Mouse (Mus musculus): ENCODE measurements around the gene Elmo1. TPM values are rescaled to one million over a fixed set of nuclear protein-coding genes. Genes with fewer than 3 reads are reported as not detected.

Elmo1 gene
- polyA plus RNA-seq, 1 experiment from 2014 or later: 12.3 TPM

DNA sequence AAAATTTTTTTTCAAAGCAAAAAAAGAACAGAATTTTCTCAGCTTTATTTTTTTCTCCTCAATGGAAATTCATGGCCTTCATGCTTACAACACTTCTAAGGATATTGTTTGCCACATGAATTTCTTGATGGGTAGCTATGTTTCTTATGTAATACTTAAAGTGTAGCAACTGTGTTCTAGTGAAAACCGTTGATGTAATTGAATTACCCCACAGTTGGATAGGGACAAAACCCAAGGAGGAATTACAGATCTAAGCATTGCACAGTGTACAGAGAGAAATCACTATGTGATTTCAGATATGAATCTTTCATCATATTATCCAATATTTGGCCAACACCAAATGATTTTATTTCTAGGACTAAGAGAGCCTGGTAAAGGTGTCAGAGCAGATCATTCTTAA, 259.4 kb downstream of the Elmo1 start:
- Histone ChIP-seq H3K27ac (ENCODE audit: low read depth, low read length) (no peak overlapping the region), H3K9me3 (ENCODE audit: control insufficient read depth, low read length) (no peaks in the 10 kb centered on the region), H3K27me3 (ENCODE audit: control insufficient read depth, insufficient read depth, low read length) (no peaks in the 10 kb centered on the region), H3K9ac (ENCODE audit: low read length) (no peak overlapping the region), H3K4me3 (ENCODE audit: low read depth, low read length) (no peak overlapping the region), H3K4me2 (ENCODE audit: low read depth, low read length, severe bottlenecking) (no peak overlapping the region), H3K4me1 (replicated peaks; ENCODE audit: control insufficient read depth, insufficient read depth, low read length) (peaks cover 2% of the 10 kb centered on the region), H3K36me3 (ENCODE audit: control insufficient read depth, insufficient read depth, low read length) (no peaks in the 10 kb centered on the region)
- DNase-seq (ENCODE audit: low spot score) (no peak), ATAC-seq (replicated peaks; ENCODE audit: low FRiP score) (no peak)
- WGBS: 91% methylated on average over 1 of the region's 1 CpGs

DNA sequence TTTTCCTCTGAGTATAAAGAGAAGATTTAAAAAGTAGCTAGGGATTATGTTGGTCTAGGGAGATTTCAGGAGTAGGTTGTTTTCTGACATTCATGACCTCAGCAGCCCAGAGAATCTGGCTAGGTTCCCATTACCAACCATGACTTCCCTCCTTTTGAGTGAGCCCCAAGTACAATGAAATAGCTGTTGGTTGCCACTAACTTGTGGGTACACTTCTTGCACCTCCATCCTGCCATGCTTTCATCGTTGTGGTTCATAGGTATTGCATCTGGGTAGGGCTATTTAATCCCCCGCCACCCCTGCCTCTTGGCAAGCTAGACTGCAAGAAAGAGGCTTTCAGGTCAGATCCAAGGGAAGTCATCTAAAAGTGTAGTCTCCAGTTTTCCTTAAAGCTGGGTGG, 262.2 kb downstream of the Elmo1 start:
- no peak for ATAC-seq (replicated peaks; ENCODE audit: low FRiP score)

DNA sequence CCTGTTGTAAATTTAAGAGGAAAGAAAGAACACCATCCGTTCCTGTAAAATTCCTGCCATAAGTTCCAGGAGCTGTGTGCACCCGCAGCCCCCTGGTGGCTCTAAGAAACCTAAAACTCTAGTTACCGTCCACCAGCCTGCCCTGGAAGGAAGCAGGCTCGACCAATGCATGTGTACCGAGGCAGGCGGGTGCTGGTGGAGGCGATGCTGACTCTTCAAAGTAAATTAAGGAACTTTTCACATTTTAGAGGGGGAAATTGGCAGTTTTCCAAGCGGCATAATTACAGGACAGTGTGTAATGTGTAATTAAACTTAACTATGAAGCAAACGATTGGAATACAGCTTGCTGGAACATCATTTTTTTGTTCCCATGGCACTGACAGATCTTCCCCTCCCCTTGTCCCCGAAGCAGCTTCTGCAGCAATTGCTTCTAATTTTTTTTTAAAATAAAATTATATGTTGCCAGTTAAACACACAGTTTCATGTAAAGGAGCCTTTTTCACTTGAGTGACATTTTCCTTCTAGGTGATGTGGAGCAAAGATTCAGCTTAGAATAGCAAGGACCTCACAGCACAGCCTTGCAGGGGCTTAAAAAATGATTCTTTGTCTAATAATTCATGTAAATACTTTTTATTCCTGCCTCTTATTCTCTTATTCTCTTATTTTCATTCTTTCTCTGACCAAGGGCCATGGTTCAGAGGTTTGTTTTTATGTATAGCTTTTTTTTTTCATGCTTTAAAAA, 263.6 kb downstream of the Elmo1 start:
- no peaks in the 10 kb centered on the region for H3K9me3 ChIP-seq (ENCODE audit: control insufficient read depth, low read length)
- DNase-seq (ENCODE audit: low spot score) (peak; percentile 72), ATAC-seq (replicated peaks; ENCODE audit: low FRiP score) (peak; percentile 77)
- H3K4me1 ChIP-seq (replicated peaks; ENCODE audit: control insufficient read depth, insufficient read depth, low read length): peaks cover 6% of the 10 kb centered on the region
- H3K4me2 ChIP-seq (ENCODE audit: low read depth, low read length, severe bottlenecking): no peak overlapping the region
- no peaks in the 10 kb centered on the region for H3K27me3 ChIP-seq (ENCODE audit: control insufficient read depth, insufficient read depth, low read length)
- no peak overlapping the region for H3K4me3 ChIP-seq (ENCODE audit: low read depth, low read length)
- WGBS: 31% methylated on average over 10 of the region's 10 CpGs
- peak overlapping the region; percentile 70 for H3K27ac ChIP-seq (ENCODE audit: low read depth, low read length)
- no peak overlapping the region for H3K9ac ChIP-seq (ENCODE audit: low read length)
- H3K36me3 ChIP-seq (ENCODE audit: control insufficient read depth, insufficient read depth, low read length): no peaks in the 10 kb centered on the region

More for the DNA sequence above, 262.2 kb downstream of the Elmo1 start:
- Histone ChIP-seq H3K4me3 (ENCODE audit: low read depth, low read length) (no peak overlapping the region), H3K27ac (ENCODE audit: low read depth, low read length) (no peak overlapping the region), H3K9ac (ENCODE audit: low read length) (no peak overlapping the region), H3K27me3 (ENCODE audit: control insufficient read depth, insufficient read depth, low read length) (no peaks in the 10 kb centered on the region), H3K4me2 (ENCODE audit: low read depth, low read length, severe bottlenecking) (no peak overlapping the region), H3K4me1 (replicated peaks; ENCODE audit: control insufficient read depth, insufficient read depth, low read length) (peaks cover 6% of the 10 kb centered on the region), H3K36me3 (ENCODE audit: control insufficient read depth, insufficient read depth, low read length) (no peaks in the 10 kb centered on the region), H3K9me3 (ENCODE audit: control insufficient read depth, low read length) (no peaks in the 10 kb centered on the region)
- 97% methylated on average over 2 of the region's 2 CpGs for WGBS
- no peak for DNase-seq (ENCODE audit: low spot score)

DNA sequence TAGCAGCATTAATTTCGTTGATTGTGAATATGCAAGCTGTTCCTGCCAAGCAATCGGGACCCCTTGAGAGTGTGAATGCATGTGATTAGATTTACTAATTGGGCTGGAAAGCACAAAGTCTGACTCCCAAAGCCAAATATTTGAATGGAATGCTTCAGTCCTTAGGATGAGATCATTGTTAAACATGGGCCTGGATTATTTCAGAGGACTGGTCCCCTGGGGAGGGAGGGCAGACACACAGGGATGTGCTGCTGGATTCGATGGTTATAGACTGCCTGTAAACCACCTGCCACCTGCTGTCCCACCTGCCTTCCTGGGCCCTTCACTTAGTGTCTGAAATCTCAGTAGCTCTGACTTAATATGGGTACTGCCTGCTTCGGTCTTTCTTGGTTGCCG, 264.2 kb downstream of the Elmo1 start:
- 41% methylated on average over 5 of the region's 5 CpGs for WGBS
- H3K27ac ChIP-seq (ENCODE audit: low read depth, low read length): peak overlapping the region; percentile 70
- peak; percentile 66 for DNase-seq (ENCODE audit: low spot score)

DNA sequence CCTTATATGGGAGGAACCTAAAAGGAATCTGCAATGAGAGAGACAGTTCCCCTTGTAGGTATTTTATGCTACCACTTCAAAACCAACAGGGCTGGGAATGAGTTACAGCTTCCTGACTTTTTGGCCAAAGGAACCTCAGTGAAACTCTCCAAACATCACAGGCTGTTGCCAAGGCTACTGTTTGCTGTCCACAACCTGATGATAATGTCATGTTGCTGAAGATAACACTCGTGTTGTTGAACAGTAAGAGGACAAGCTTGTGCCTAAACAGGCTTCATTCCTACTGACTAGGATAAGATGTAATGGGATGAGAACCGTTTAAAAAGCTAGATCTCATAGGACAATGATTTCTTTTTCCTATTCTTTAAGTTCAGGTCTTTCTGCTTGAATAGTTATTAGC, 272.1 kb downstream of the Elmo1 start:
- H3K27me3 ChIP-seq (ENCODE audit: control insufficient read depth, insufficient read depth, low read length): no peaks in the 10 kb centered on the region
- no peaks in the 10 kb centered on the region for H3K4me1 ChIP-seq (replicated peaks; ENCODE audit: control insufficient read depth, insufficient read depth, low read length)
- no peak for DNase-seq (ENCODE audit: low spot score)
- H3K9ac ChIP-seq (ENCODE audit: low read length): no peak overlapping the region
- H3K9me3 ChIP-seq (ENCODE audit: control insufficient read depth, low read length): no peaks in the 10 kb centered on the region
- 85% methylated on average over 2 of the region's 2 CpGs for WGBS
- H3K4me3 ChIP-seq (ENCODE audit: low read depth, low read length): no peak overlapping the region
- H3K27ac ChIP-seq (ENCODE audit: low read depth, low read length): no peak overlapping the region
- H3K4me2 ChIP-seq (ENCODE audit: low read depth, low read length, severe bottlenecking): no peak overlapping the region
- H3K36me3 ChIP-seq (ENCODE audit: control insufficient read depth, insufficient read depth, low read length): no peaks in the 10 kb centered on the region
- ATAC-seq (replicated peaks; ENCODE audit: low FRiP score): no peak

More for the DNA sequence above, 264.2 kb downstream of the Elmo1 start:
- Histone ChIP-seq H3K27me3 (ENCODE audit: control insufficient read depth, insufficient read depth, low read length) (no peaks in the 10 kb centered on the region), H3K9ac (ENCODE audit: low read length) (no peak overlapping the region), H3K36me3 (ENCODE audit: control insufficient read depth, insufficient read depth, low read length) (no peaks in the 10 kb centered on the region), H3K4me1 (replicated peaks; ENCODE audit: control insufficient read depth, insufficient read depth, low read length) (peaks cover 6% of the 10 kb centered on the region), H3K9me3 (ENCODE audit: control insufficient read depth, low read length) (no peaks in the 10 kb centered on the region), H3K4me2 (ENCODE audit: low read depth, low read length, severe bottlenecking) (no peak overlapping the region), H3K4me3 (ENCODE audit: low read depth, low read length) (no peak overlapping the region)
- ATAC-seq (replicated peaks; ENCODE audit: low FRiP score): peak; percentile 89

DNA sequence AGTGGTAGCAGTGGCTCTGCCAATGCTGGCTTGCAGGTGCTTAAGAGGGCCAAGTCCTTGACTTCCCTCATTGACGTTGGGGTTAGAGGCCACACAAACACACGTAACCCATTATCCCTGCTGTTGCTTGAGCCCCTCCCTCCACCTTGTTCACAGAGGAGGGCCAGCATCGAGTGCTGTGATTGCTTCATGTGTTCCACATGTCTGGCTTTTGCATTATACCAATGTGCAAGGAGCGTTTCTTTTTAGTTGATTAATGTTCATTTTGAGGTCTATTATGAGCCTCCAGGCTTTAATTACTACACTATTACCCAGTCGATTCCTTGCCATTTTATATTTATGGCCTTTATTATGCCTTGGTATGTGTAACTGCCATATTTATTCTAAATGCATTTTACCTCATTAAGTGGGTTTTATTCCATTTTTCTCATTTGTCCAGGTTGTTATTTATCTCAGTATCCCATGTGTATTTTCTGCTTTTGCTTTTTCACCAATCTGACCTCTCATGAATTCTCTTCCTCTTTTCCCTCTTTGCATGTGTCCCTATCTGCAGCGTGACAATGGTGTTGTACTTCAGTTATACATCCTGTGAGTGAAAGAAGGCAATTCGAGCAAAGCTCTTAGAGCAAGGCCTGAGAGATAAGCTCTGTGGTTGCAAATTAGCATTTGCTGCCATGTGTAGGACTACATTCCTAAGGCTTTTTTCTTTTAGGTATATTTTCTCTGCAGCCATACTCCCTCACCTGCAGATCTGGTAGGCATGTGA, 275.6 kb downstream of the Elmo1 start:
- H3K36me3 ChIP-seq (ENCODE audit: control insufficient read depth, insufficient read depth, low read length): no peaks in the 10 kb centered on the region
- DNase-seq (ENCODE audit: low spot score) (no peak), ATAC-seq (replicated peaks; ENCODE audit: low FRiP score) (no peak)
- H3K9me3 ChIP-seq (ENCODE audit: control insufficient read depth, low read length): no peaks in the 10 kb centered on the region
- no peak overlapping the region for H3K4me2 ChIP-seq (ENCODE audit: low read depth, low read length, severe bottlenecking)
- no peak overlapping the region for H3K27ac ChIP-seq (ENCODE audit: low read depth, low read length)
- no peak overlapping the region for H3K9ac ChIP-seq (ENCODE audit: low read length)
- H3K27me3 ChIP-seq (ENCODE audit: control insufficient read depth, insufficient read depth, low read length): no peaks in the 10 kb centered on the region
- no peaks in the 10 kb centered on the region for H3K4me1 ChIP-seq (replicated peaks; ENCODE audit: control insufficient read depth, insufficient read depth, low read length)
- no peak overlapping the region for H3K4me3 ChIP-seq (ENCODE audit: low read depth, low read length)
- WGBS: 78% methylated on average over 7 of the region's 7 CpGs

DNA sequence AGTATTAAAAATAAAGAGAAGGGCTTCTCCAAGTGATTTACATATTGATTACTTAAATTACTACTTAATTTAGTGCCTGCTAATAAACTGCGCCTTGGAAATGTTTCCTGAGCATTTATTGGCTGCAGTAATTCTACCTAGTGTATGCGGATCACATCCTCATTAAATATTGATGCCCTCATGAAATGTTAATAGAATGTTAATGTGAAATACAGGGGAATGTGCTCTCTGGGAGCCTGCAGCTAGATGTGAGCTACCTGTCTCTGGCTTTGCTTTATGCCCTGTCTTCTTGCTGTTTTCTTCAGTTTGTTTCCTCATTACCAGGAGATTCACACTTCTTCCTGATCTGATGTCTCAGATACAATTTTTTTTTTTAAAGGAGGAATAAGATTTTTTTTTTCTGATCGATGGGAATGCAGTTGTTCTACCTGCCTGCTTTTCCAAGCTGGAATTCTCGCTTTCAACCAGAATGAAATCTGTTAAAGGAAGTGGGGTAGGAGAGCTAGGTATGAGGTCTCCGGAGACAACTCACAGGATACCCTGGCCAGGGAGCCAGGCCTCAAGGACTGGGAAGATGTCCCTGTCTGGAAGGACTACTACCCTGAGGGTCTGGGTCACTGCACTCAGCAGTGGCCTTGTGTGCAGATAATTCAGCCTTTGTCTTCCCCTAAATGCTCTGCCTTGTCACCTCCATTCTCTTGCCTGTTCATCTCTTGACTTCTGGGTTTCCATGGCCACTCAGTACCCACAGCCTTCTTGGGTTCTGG, 279.8 kb downstream of the Elmo1 start:
- H3K4me1 ChIP-seq (replicated peaks; ENCODE audit: control insufficient read depth, insufficient read depth, low read length): no peaks in the 10 kb centered on the region
- H3K27ac ChIP-seq (ENCODE audit: low read depth, low read length): no peak overlapping the region
- WGBS: 81% methylated on average over 5 of the region's 5 CpGs
- DNase-seq (ENCODE audit: low spot score) (no peak), ATAC-seq (replicated peaks; ENCODE audit: low FRiP score) (no peak)
- no peaks in the 10 kb centered on the region for H3K36me3 ChIP-seq (ENCODE audit: control insufficient read depth, insufficient read depth, low read length)
- no peaks in the 10 kb centered on the region for H3K9me3 ChIP-seq (ENCODE audit: control insufficient read depth, low read length)
- no peak overlapping the region for H3K4me3 ChIP-seq (ENCODE audit: low read depth, low read length)
- no peak overlapping the region for H3K4me2 ChIP-seq (ENCODE audit: low read depth, low read length, severe bottlenecking)
- H3K27me3 ChIP-seq (ENCODE audit: control insufficient read depth, insufficient read depth, low read length): no peaks in the 10 kb centered on the region
- no peak overlapping the region for H3K9ac ChIP-seq (ENCODE audit: low read length)

DNA sequence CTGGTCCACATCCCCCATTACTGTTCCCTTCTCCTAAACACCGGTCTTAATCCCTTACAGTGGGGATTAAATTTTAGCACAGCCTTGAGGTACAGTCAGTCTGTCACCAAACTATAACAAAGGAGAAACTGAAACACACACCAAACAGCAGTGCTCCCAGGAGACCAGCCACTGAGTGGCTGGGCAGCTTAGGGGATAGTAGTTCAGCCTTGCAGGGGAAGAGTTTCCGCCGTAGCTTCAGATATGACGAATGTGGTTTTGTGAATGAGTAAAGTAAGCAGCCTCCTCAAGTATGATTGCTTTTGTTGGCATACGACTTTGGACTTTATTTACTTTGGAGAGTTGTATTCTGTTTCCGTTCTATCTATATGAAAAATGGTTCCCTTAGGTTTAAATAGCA, 281.1 kb downstream of the Elmo1 start:
- H3K4me2 ChIP-seq (ENCODE audit: low read depth, low read length, severe bottlenecking): no peak overlapping the region
- H3K27ac ChIP-seq (ENCODE audit: low read depth, low read length): no peak overlapping the region
- no peaks in the 10 kb centered on the region for H3K36me3 ChIP-seq (ENCODE audit: control insufficient read depth, insufficient read depth, low read length)
- no peak overlapping the region for H3K4me3 ChIP-seq (ENCODE audit: low read depth, low read length)
- no peaks in the 10 kb centered on the region for H3K4me1 ChIP-seq (replicated peaks; ENCODE audit: control insufficient read depth, insufficient read depth, low read length)
- H3K9me3 ChIP-seq (ENCODE audit: control insufficient read depth, low read length): no peaks in the 10 kb centered on the region
- 95% methylated on average over 6 of the region's 6 CpGs for WGBS
- H3K27me3 ChIP-seq (ENCODE audit: control insufficient read depth, insufficient read depth, low read length): no peaks in the 10 kb centered on the region
- H3K9ac ChIP-seq (ENCODE audit: low read length): no peak overlapping the region
- no peak for DNase-seq (ENCODE audit: low spot score)
- ATAC-seq (replicated peaks; ENCODE audit: low FRiP score): no peak
